Mouse (Mus musculus) B cell, adult 2 months (primary cell): ENCODE measurements at regions not wholly inside any gene's neighbourhood (a gene's known extent, or its start where the extent isn't known, plus 50 kb on each side); places are given as distances from the start of the nearest gene placed in this dataset.
"Not testable (repeated sequence)": the region's sequence is repeated elsewhere in the genome, so short reads cannot be mapped to it uniquely, and the experiment has no call there.

Experiments
- DNase-seq, 2 experiments: peaks; one replicate each; pipeline ENCODE4 v3.0.0; 2022

GRCm38 (mm10) chr17:62286086-62287080 lies 594.7 kb downstream of the Efna5 start:
- DNase-seq = no peak

DNA sequence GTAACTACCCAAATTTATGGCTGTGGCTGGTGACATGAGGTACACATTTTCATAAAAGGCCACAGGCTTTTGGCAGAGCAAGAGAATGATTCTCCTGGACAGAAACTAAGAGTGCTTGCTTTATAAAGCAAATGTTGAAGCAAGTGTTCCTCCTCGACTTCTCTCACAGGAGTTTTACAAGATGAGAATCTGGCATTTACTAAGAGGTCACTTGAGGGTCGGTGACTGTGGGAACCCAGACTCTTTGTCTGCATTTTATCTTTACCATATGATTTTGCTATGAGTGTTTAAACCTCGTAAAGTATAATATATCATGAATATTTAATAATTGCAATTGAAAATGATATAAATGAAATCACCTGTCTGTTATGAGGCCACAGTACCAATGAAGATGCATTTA lies 600.9 kb downstream of the Efna5 start:
- no peak for DNase-seq

DNA sequence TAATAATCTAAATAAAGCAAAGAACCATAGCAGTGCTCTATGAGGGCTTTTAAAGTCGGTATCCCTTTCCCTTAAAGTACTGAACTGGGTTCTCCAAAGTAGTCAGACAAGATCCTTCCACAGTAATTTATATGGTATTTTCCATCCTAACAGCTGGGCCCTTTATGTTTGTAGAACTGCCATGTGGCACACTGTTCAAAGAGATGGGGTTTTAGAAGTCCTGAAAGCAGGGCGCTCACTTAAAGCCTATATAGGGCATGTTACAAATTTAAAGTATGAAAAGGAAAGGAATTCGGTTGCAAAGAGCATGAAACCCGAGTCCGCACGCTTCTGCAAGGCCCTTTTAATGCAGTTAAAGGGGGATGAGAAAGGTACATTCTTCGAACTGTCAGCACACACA lies 609.7 kb downstream of the Efna5 start:
- DNase-seq = no peak

GRCm38 (mm10) chr17:62269279-62269678 lies 611.8 kb downstream of the Efna5 start:
- DNase-seq = no peak

DNA sequence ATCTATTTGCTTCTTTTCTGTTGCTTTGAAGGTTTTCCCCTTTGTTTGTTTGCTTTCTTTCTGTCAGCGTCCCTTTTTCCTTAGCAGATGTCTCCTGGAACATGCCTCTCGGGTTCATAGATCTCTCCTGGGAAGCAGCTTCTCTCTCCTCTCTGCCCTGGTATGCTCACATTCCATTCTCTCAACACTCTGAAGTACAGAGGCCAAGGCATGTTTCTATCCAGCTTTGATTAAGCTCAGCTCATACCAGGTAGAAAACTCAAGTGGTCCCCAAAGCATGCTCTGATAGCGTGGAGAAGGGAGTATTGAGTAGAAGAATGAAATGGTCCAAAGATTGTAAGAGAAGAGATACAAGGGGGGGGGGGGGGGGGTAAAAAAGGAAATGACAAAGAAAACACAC lies 627.7 kb downstream of the Efna5 start:
- no peak for DNase-seq

DNA sequence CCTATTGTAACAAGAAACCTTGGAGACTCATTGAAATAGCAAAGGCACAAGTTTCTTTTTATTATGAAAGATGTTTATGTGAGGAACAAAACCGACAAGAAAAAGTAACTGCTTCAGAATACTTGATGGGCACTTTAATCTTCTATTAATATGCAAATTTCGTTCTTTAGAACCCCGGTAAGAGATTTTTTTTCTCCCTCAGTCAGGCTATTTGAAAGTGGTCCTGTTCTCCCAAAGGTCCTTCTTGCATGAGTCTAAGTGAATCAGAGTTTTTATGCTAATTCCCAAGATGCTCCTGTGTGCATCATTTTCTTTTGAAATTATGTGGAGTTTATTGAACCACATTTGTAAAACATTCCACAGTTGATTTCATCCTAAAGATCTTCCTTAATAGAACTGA lies 633.1 kb downstream of the Efna5 start:
- no peak for DNase-seq

DNA sequence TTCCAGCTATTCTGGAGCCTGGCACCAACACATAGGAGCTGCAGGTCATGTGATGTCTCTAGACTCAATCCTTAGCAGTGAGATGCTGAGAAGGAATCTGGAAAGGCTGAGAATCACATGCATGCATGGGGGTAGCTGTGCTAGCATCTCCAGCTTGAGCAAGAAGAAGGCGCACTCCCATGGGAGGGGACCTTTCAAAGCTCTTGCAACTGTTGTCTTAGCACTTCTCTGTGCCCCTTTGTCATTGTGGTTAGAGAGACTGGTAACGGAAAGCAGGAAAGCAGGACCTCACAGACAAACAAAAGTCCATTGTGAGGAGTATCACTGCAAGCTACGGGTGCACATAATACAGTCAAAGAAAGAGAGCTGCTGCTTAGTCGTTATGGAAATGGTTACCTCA lies 634.5 kb downstream of the Efna5 start:
- DNase-seq = peak in 1 of 2 experiments; percentile 0

DNA sequence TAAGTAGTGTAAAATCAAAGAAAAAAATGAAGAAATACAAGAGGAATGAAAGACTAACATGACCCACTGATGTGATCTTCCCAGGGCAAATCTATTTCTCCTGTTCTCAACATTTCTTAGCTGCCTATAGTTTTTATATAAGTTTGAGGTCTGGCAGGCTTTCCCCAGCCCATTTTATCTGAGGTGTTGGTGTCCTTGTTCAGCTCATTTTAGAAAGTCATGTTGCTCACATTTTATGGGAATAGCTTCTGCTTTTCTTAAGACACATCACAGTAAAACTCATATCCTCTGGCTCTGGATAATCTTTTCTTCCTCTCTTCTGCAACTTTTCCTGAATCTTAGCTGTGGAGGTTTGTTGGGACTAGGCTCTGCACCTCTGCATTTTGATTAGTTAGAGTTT lies 650.2 kb downstream of the Efna5 start:
- DNase-seq = no peak

GRCm38 (mm10) chr17:62210441-62211025 lies 670.6 kb downstream of the Efna5 start:
- no peak for DNase-seq

- DNase-seq = no peak
Observed at GRCm38 (mm10) chr17:62202658-62203057, 678.5 kb downstream of the Efna5 start.

GRCm38 (mm10) chr17:62200491-62200890 lies 680.6 kb downstream of the Efna5 start:
- DNase-seq = no peak

GRCm38 (mm10) chr17:62199559-62199958 lies 681.6 kb downstream of the Efna5 start:
- DNase-seq = no peak

DNA sequence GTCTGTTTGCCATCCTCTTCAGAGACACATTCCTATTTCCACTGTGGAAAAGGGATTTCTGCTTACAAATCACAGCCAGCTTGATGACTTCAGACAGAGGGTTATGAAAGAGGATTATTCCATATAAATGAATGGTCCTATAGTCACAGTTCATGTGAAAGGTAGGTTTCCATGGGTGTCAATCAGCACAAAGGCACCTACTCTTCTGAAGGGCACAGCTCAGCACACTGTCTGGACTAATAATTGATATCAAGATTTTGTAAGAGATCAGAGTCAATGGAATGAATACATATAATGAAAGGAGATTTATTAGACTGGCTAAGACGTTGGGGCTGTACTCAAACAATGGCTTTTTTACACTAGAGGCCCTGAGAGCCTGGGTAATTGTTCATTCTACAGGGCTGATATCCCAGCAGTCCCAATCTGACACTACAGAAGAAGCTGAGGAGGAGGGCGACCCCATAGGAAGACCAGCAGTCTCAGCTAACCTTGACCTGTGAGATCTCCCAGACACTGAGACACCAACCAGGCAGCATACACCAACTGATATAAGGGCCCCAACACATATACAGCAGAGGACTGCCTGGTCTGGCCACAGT lies 702.4 kb downstream of the Efna5 start:
- no peak for DNase-seq

DNA sequence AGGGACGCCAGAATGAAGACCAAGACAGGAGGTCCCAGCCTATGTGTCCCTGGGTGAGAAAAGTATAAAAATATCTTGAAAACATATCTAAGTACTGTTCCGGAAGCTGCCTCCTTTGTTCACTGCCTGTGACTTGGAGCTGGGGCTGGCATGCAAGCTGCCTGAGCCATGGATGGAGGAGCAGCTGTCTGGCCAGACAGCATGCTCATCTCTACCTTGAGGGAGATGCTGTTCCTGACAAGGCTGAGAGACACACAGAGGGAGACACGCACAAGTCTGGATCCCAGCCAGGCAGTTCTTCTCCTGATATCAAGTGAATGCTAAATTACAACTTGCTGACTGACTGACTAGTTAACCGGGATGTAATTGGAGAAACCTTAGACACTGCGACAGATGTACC lies 704.8 kb downstream of the Efna5 start:
- no peak for DNase-seq

GRCm38 (mm10) chr17:62172305-62172704 lies 708.8 kb downstream of the Efna5 start:
- DNase-seq = no peak

- DNase-seq = no peak
Observed at GRCm38 (mm10) chr17:62171532-62171931, 709.6 kb downstream of the Efna5 start.

DNA sequence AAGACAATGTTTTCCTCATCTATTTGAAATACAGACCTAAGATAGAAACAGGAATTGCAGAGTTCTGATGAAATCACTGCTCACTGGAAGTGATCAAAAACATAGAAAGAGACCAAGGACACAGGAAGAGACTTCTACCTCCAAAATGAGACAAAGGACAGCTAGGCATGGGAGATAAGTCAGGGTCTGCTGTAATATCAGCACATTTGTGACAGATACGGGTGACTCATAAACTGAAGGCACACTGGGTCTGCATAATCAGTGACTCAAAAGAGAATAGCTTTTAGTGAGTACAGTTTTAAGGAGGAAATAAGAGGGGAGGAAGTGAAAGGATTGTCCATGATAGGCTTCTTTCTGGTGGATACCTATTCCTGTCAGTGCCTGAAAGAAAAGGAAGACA lies 719.7 kb downstream of the Efna5 start:
- no peak for DNase-seq

DNA sequence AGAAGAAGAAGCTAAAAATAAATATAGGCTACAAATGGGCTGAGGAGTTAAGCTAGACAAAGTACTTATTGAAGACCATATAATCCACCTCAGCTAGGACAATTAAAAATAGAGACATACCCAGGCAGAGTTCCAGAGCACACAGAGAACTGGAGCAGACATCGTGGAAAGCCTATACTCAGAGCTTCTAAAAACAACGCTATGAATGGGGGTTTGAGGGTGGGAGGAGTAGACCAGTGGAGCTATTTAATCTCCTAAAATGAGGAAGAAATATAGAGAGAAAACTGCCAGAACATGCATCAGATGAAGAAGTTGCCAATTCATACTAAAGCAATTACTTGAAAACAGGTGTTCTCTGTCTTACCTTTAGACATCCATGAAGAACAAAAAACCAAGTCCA lies 720.8 kb downstream of the Efna5 start:
- no peak for DNase-seq

- no peak for DNase-seq
Observed at GRCm38 (mm10) chr17:62135050-62135449, 746.1 kb downstream of the Efna5 start.

- DNase-seq = not testable (repeated sequence)
Observed at GRCm38 (mm10) chr17:62111703-62112102, 769.4 kb downstream of the Efna5 start.

GRCm38 (mm10) chr17:62109052-62109451 lies 772.1 kb downstream of the Efna5 start:
- DNase-seq = no peak

DNA sequence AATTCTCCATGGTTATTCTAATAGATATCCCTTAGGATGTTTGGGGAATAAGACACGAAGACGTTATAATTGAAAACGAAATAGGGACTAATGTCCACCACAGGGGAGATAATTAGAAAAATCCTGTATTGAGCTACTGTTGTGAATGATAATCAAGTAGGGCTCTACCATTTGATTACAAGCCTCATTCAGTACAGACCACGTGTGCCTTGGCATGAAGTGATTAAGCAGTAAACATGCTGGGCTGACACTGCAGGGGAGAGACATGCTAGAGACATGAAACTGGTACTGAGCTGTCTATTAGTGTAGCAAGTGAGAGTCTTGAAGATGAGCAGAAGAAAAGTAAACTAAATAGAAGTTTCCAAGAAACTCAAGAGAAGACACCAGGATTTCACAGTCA lies 797.8 kb downstream of the Efna5 start:
- DNase-seq = no peak

GRCm38 (mm10) chr17:62077604-62078003 lies 803.5 kb downstream of the Efna5 start:
- no peak for DNase-seq

GRCm38 (mm10) chr17:62064939-62065338 lies 816.2 kb downstream of the Efna5 start:
- no peak for DNase-seq
